Mouse (Mus musculus) gastrocnemius, adult 2 months (tissue): ENCODE data around the gene Rgma. TPM values are rescaled to one million over a fixed set of nuclear protein-coding genes. Genes with fewer than 3 reads are reported as not detected.

Source experiments
- DNase-seq: peaks from one replicate; pipeline ENCODE4 v3.0.0; 2022
- H3K27ac ChIP-seq: fragments of 200-600 bp; 2 replicates; pipeline ENCODE4 v1.8.1; 2022; ENCODE audit warnings: mild to moderate bottlenecking
- H3K4me3 ChIP-seq: fragments of 200-600 bp; 2 replicates; pipeline ENCODE4 v1.8.1; 2022; ENCODE audit warnings: mild to moderate bottlenecking, moderate library complexity
- CTCF ChIP-seq: fragments of 200-600 bp; IDR thresholded peaks from 2 replicates; pipeline ENCODE4 v1.8.1; 2022; ENCODE audit warnings: antibody characterized with exemption, mild to moderate bottlenecking, moderate library complexity
- intact Hi-C: fragments of 180-260 bp; cut with DNase I; formaldehyde crosslinking; loops from one replicate; pipeline ENCODE4 v1.15.1; 2025
- long read RNA-seq, 2 experiments: library from polyadenylated mRNA; stranded (forward); transcript quantifications; one replicate each; pipeline ENCODE4 v2.0.0; 2021
- total RNA-seq, 2 experiments: library from RNA; stranded (reverse); gene quantifications; 2 replicates each; pipeline ENCODE4 v1.2.3; 2021

Gene Rgma
- total RNA-seq, result 10 to 100 TPM; 46.1 to 52.4 TPM
- long read RNA-seq, experiment 1, transcript Rgma-204 (3 exons, 3,371 nt), result major isoform, 35 of 51 reads
- long read RNA-seq, experiment 1, transcript Rgma-201 (4 exons, 3,586 nt), result minor isoform, 12 of 51 reads
- long read RNA-seq, experiment 1, partial matches to known transcripts, result 2 of 51 reads
- long read RNA-seq, experiment 1, other reads (novel, unspliced or antisense), result 2 of 51 reads
- long read RNA-seq, experiment 2, transcript Rgma-201 (4 exons, 3,586 nt), result minor isoform, 5 of 51 reads
- long read RNA-seq, experiment 2, transcript Rgma-204 (3 exons, 3,371 nt), result major isoform, 38 of 51 reads
- long read RNA-seq, experiment 2, partial matches to known transcripts, result 4 of 51 reads
- long read RNA-seq, experiment 2, other reads (novel, unspliced or antisense), result 4 of 51 reads

DNA sequence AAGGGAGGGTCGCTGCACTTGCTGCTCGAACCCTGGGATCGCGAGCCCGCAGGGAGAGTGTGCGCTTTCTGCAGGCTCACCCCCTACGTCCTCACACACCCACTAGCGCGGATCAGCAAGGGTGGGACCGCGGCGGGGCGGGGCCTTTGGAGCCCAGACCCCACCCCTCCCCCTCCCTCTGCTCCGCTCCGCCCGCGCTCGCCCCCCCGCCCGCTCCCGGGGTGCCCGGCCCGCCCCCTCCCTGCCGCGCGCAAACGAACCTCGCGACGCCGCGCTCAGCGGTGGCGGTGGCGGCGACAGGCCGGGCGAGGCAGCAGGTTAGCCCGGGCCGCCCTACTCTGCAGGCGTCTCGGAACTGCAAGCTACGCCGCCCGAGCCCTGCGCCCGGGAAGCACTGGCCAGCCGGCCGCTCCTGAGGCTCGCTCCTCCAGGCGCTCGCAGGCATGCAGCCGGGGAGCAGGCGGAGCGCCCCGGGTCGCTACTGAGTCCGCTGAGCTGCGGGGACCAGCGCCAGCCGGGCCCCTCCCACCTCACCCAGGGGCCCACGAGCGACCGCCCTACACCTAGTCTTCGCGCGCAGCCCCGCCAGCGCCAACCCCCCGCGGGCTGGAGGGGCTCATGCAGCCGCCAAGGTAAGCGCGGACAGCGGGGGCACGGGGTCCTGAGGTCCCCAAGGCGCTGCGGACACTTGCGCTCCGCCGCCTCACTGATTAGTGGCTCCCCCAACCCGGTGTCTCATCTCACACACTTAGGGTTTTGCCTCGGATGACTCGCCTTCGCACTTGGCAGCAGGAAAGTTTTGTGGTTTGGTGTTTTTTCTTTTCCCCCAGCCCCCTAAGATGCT, at the start of gene Rgma:
Gene Rgma (plus strand): TSS at position 253 of the 844 bp plus-strand sequence.
- H3K27ac ChIP-seq, result peak within 1 kb of the TSS; percentile 96
- no peak for TF ChIP-seq CTCF

DNA sequence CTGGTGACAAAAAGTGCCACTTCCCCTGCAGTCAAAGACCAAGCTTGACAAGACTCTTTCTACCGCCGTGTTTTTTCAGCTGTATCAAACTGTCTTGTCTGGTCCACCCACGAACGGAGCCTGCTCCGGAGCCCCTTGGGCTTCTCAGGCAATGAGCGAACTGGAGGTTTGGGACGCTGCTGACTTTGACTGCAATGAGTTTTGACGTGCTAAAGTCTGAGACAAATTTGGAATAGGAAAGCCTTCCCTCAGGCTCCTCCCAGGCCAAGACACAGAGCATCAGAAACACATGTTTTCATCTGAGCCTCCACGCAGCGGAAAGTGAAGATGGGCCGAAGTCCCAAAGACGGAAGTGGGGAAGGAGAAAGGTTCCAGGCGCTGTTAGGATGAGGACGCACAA, 49.1 kb upstream of the Rgma start:
- no peak for TF ChIP-seq CTCF
- peak; percentile 54 for DNase-seq
- Histone ChIP-seq H3K27ac (peak overlapping the region; percentile 92), H3K4me3 (no peak overlapping the region)
- intact Hi-C loops, result loop anchor here (2.0 kb wide), 1 partner anchor 45 kb away; no protein-coding TSS in a partner anchor

More for the DNA sequence above, at the start of gene Rgma:
- intact Hi-C loops, result loop anchor here (1.0 to 10.0 kb wide), 4 partner anchors 47 to 973 kb away; no protein-coding TSS in a partner anchor
- peak within 1 kb of the TSS; percentile 95 for H3K4me3 ChIP-seq
- DNase-seq, result peak; percentile 91

DNA sequence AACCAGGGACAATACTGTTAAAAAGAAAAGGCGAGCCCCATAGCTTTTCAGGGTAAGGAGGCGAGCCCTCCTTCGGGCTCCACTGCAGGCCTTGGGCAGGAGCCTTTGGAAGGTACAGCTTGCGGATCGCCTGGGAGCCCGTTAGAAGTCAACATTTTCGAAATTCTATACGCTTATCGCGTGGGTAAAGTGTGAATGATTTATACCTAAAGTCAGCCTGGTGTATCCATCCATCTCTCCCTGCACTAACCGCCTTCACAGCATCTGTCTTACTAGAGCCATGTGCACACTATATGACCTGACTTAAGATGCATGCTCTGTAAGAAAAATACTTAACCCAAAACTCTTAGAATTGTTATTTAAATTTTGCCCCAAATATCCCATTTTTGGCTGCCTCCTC, 48.6 kb upstream of the Rgma start:
- peak overlapping the region; percentile 92 for H3K27ac ChIP-seq
- no peak overlapping the region; the same call in 1 of the 2 replicates for H3K4me3 ChIP-seq
- intact Hi-C loops, result loop anchor here (2.0 kb wide), 1 partner anchor 44 kb away; no protein-coding TSS in a partner anchor
- no peak for TF ChIP-seq CTCF
- no peak for DNase-seq

DNA sequence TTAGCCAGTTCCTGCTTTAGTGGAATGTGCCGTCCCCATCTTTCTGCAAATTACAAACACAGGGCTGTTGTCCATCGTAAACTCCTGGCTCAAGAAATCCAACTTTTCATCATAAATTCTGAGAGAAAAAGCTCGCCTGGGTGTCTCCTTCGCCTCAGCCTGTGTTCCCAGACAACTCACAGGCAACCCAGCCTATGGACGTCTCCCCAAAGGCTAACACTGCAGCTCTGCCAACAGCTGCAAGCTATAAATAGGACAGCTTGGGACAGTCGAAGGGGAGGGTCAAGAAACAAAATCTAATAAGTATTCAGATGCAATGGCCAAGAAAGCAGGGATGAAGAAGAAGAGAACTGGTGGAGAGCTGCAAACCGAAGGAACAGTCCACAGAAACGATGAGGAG, 48.1 kb upstream of the Rgma start:
- intact Hi-C loops, result loop anchor here (2.0 kb wide), 1 partner anchor 44 kb away; no protein-coding TSS in a partner anchor
- H3K27ac ChIP-seq, result peak overlapping the region; percentile 92
- peak overlapping the region; percentile 42 for H3K4me3 ChIP-seq
- no peak for TF ChIP-seq CTCF
- peak; percentile 86 for DNase-seq

DNA sequence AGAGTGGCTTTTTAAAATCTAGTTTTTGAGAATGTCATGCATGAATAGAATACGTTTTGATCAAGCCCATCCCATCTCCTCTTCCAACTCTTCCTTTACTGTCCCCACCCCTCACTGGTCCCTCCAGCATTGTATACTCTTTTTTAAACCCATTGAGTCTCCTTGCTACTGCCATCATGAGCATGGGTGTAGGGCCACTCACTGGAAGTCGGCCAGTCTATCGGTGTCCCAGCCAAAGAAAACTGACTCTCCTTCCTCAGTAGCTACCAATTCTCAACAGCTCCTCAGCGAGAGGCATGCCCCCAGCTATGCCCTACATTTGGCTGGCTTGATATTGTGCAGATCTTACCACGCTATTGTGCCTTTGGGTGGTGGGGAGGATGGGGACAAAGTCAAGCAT, 47.7 kb upstream of the Rgma start:
- peak overlapping the region; percentile 42 for H3K4me3 ChIP-seq
- TF ChIP-seq CTCF, result no peak
- peak; percentile 76 for DNase-seq
- peak overlapping the region; percentile 92 for H3K27ac ChIP-seq
- intact Hi-C loops, result loop anchor here (2.0 kb wide), 1 partner anchor 43 kb away; no protein-coding TSS in a partner anchor

DNA sequence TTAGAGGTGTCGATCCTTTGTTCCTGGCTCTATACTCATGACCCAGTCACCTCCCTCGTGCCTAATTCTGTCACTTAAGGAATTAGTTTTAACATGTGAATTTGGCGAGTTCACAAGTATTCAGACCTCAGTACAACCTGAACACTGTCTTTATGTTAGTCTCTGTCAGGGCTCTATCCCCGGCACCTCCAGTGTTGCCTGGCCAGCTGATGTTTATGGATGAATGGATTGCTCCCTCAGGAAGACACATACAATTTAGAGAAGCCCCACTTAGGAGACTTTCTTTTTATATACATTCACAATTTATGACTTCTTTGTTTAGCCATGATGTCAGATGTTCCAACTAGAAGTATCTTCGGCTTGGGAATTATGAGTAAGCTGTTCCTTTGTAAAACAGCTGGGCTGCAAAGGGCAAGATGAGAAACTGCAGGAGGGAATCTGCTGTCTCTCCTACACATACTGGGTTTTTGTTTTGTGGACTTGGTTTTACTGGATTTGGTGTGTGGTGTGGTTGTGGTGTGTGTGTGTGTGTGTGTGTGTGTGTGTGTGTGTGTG, 46.6 kb upstream of the Rgma start:
- Histone ChIP-seq H3K27ac (peak overlapping the region; percentile 92), H3K4me3 (no peak overlapping the region)
- intact Hi-C loops, result no loop called here
- DNase-seq, result no peak
- no peak for TF ChIP-seq CTCF

DNA sequence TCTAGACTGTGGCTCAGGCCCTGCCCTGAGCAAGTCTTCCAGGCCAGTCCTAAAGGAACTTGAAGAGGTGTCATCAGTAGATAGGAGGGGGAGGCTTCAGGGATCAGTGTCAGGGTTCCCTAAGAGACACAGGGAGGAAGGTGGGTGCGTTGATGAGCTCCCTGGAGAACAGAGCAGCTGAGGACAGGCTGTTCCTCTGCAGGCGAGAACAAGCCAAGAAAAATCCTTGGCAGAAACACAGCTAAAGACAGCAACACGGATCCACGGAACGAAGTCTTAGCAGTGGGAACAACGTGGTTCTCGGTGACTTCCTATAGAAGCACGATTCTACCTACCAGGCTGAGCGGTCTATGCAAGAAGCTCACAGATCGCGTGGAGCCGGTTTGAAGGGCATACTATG, 44.6 kb upstream of the Rgma start:
- Histone ChIP-seq H3K4me3 (peak overlapping the region; percentile 15; the same call in 1 of the 2 replicates), H3K27ac (peak overlapping the region; percentile 71)
- intact Hi-C loops, result loop anchor here (2.0 kb wide), 1 partner anchor 54 kb away; no protein-coding TSS in a partner anchor
- TF ChIP-seq CTCF, result no peak
- peak; percentile 58 for DNase-seq

DNA sequence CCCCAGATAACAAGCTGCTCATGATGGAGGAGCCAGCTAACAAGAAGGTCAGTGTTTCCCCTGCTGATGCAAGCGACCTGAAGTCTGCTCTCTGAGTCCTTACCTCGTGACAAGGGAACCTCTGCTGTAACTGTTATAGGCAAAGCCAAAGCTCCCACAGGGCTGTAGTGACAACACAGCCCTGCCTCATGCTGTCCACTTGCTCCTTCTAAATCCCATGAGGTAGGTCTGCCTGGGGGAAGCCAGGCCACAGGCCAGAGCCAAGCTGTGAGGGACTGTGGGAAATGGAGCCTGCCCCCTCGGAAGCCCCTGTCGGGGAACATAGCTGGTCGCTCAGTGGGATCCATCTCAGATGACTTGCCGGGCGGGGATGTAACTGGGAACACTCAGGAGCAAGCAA, 43.7 kb upstream of the Rgma start:
- intact Hi-C loops, result loop anchor here (2.0 kb wide), 1 partner anchor 55 kb away; no protein-coding TSS in a partner anchor
- Histone ChIP-seq H3K4me3 (no peak overlapping the region), H3K27ac (peak overlapping the region; percentile 56)
- no peak for DNase-seq
- TF ChIP-seq CTCF, result no peak

DNA sequence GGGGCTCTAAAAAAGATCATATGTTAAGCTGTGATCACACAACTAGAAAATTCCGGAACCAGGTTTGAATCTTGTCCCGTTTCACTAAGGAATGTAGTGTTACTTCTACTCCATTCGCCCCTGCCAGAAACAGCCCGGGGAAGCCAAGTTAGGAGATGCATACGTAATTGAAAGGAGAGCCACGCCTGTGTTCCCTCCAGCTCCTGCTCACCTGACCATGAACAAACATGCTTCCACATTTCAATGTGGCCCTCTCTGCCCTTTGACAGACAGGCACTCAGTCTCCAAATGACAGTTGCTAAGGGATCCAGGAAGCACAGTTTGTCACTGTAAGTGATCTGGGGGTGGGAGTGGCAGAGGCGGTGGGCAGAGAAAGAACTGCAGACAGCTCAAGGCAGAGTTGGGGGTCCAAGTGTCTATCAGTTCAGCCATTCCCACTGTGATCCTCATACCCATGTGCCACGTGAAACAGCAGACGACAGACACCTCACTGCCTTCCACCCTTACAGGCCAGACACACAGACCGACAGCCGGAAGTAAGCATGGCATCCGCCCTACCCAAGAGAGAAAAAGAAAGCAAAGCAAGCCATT, 41.8 kb upstream of the Rgma start:
- TF ChIP-seq CTCF, result no peak
- intact Hi-C loops, result no loop called here

DNA sequence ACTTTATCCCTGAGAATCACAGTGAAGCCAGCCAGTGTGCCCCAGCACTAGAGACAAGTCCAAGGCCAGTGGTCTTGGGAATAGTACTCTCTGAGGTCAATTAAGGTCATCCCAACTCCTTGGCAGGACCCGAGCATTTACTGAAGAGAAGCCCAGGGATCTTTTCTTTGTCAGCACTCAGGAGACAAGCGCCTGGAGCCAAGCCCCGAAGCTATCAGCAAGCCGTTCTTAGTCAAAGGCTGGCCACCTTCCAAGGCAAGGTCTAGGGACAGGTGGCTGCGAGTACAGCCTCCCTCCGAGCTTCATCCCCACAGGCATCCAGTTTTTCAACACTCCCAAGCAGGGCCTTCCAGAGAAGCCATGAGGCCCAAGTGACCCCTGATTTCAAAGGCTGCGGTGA, 40.4 kb upstream of the Rgma start:
- no peak overlapping the region for H3K4me3 ChIP-seq
- TF ChIP-seq CTCF, result no peak
- intact Hi-C loops, result no loop called here
- peak overlapping the region; percentile 66 for H3K27ac ChIP-seq
- DNase-seq, result peak; percentile 79

More for the DNA sequence above, 41.8 kb upstream of the Rgma start:
- no peak overlapping the region for H3K4me3 ChIP-seq
- H3K27ac ChIP-seq, result peak overlapping the region; percentile 66
- DNase-seq, result no peak

DNA sequence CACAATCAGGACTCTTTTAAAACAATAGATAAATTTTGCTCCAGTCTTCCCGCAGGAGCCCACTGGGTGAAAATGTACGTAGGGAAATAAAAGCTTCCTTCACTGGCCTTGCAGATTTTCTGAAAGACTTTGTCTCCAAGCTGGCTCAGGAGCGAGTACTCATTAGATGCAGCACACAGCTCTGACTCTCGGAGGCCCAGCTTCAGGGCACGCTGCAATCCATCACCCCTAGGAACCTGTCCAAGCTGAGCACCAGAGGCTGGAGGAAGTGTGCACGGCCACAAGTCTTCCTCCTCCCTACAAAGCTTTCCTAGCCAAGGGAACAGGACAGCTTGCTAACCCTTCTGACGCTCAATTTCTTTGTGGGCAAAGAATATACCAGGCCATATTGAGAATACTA, 38.9 kb upstream of the Rgma start:
- intact Hi-C loops, result no loop called here
- Histone ChIP-seq H3K4me3 (no peak overlapping the region), H3K27ac (peak overlapping the region; percentile 35)
- TF ChIP-seq CTCF, result no peak
- no peak for DNase-seq

DNA sequence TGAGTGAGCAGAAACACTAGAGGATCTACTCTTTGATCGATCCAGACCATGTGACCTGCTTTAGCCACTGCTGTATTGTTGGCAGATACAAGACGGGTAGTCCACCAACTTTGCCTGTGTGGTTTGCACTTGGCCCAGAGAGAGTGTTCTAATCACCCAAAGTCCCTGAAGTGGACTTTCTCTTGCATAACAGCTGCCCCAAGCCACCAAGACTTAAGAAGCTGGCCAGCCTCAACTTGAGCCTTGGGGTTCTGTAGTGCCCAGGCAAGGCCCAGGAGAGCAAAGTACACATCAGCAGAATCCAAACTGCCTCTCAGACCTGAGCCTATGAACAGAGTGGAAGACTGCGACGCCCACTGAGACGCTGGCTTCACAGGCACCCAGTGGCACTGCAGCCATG, 37.0 kb upstream of the Rgma start:
- no peak for TF ChIP-seq CTCF
- intact Hi-C loops, result no loop called here
- DNase-seq, result no peak
- Histone ChIP-seq H3K4me3 (no peak overlapping the region), H3K27ac (no peak overlapping the region)
